Mouse (Mus musculus): ENCODE measurements around the gene Ap2b1. TPM values are rescaled to one million over a fixed set of nuclear protein-coding genes. Genes with fewer than 3 reads are reported as not detected.
A peak's percentile ranks its signal among the peaks of the same experiment; 100 is the strongest.

Gene Ap2b1
- polyA plus RNA-seq, 1 experiment from 2014 or later: 154 TPM

DNA sequence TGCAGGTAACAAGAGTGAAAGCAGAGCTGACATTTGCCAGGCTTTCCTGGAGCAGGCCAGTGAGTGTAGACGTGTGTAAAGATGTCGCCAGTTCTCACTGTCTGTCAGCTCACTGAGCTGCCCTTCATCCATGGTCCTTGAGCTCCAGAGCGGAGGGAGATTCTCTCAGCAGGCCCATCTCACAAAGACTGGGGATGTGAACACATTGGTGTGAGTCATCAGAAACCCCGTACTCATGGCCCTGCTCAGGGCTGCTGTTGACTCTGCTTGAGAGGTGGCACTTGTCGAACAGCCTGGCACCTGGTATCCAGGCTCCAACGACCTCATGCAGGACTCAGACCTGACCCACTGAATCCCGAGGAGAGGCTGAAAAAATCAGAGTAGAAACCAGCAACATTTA lies 105.0 kb downstream of the Ap2b1 start:
- no peaks in the 10 kb centered on the region for H3K9me3 ChIP-seq (ENCODE audit: control insufficient read depth, low read length)
- no peak overlapping the region for H3K27ac ChIP-seq
- 89% methylated on average over 7 of the region's 7 CpGs for WGBS
- peaks cover 41% of the 10 kb centered on the region for H3K36me3 ChIP-seq (replicated peaks; ENCODE audit: control insufficient read depth, insufficient read depth)
- H3K27me3 ChIP-seq (ENCODE audit: control insufficient read depth, insufficient read depth, low read length): no peaks in the 10 kb centered on the region
- no peak overlapping the region for H3K4me2 ChIP-seq (replicated peaks)
- no peak overlapping the region for H3K4me3 ChIP-seq (replicated peaks; ENCODE audit: low read length)
- DNase-seq (ENCODE audit: low spot score) (no peak), ATAC-seq (ENCODE audit: low FRiP score) (no peak)
- H3K4me1 ChIP-seq (replicated peaks; ENCODE audit: control insufficient read depth, insufficient read depth, low read length): no peaks in the 10 kb centered on the region
- H3K9ac ChIP-seq: no peak overlapping the region

DNA sequence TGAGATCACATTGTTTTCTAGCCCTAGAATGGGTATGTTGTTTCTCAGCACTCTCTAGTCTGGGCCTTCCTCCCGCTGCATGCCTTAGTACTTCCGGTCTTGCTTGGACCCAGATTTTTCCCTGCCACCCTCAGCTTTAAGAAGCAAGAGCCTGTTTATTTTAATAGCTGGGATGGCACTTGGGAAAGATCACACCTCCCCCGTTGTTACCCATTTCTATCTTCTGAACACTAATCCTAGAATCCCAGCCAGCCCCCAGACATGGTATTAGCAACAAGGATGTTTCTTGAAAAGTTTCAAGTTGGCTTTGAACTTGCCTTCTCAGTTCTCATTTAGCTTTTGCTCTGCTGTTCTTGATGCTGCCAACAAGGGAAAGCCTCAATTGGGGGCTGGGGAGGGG lies 107.6 kb downstream of the Ap2b1 start:
- 66% methylated on average over 3 of the region's 3 CpGs for WGBS
- Histone ChIP-seq H3K4me1 (replicated peaks; ENCODE audit: control insufficient read depth, insufficient read depth, low read length) (peaks cover 12% of the 10 kb centered on the region; the same call in 1 of the 2 replicates), H3K4me2 (replicated peaks) (no peak overlapping the region)

DNA sequence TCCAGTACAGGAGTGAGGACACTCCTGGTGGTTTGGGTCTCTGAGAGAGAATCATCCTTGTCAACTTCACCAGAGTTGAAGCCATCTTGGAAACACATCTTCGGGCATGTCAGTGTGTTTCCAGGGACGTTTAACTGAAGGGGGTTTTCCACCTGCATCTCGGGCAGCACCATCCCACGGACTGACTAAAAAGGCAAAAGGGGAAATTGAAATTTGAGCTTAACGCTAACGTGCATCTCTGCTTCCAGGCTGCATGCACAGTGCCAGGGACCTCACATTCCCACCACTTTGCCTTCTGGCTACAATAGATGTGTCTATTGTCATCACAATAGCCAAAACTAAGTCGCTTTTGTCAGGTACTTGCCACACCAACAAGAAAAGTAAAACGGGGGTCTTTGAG lies 109.4 kb downstream of the Ap2b1 start:
- no peaks in the 10 kb centered on the region for H3K9me3 ChIP-seq (ENCODE audit: control insufficient read depth, low read length)
- H3K27me3 ChIP-seq (ENCODE audit: control insufficient read depth, insufficient read depth, low read length): no peaks in the 10 kb centered on the region
- no peak overlapping the region for H3K9ac ChIP-seq
- H3K4me2 ChIP-seq (replicated peaks): no peak overlapping the region
- 39% methylated on average over 8 of the region's 8 CpGs for WGBS
- no peak overlapping the region for H3K27ac ChIP-seq
- DNase-seq (ENCODE audit: low spot score): no peak
- H3K36me3 ChIP-seq (replicated peaks; ENCODE audit: control insufficient read depth, insufficient read depth): peaks cover 8% of the 10 kb centered on the region
- no peak overlapping the region for H3K4me3 ChIP-seq (replicated peaks; ENCODE audit: low read length)
- H3K4me1 ChIP-seq (replicated peaks; ENCODE audit: control insufficient read depth, insufficient read depth, low read length): peaks cover 12% of the 10 kb centered on the region; the same call in 1 of the 2 replicates
- ATAC-seq (ENCODE audit: low FRiP score): no peak

More for the DNA sequence above, 107.6 kb downstream of the Ap2b1 start:
- peaks cover 22% of the 10 kb centered on the region for H3K36me3 ChIP-seq (replicated peaks; ENCODE audit: control insufficient read depth, insufficient read depth)
- no peak overlapping the region for H3K4me3 ChIP-seq (replicated peaks; ENCODE audit: low read length)
- ATAC-seq (ENCODE audit: low FRiP score) (no peak), DNase-seq (ENCODE audit: low spot score) (no peak)
- no peaks in the 10 kb centered on the region for H3K9me3 ChIP-seq (ENCODE audit: control insufficient read depth, low read length)
- H3K9ac ChIP-seq: no peak overlapping the region
- H3K27me3 ChIP-seq (ENCODE audit: control insufficient read depth, insufficient read depth, low read length): no peaks in the 10 kb centered on the region
- H3K27ac ChIP-seq: no peak overlapping the region

DNA sequence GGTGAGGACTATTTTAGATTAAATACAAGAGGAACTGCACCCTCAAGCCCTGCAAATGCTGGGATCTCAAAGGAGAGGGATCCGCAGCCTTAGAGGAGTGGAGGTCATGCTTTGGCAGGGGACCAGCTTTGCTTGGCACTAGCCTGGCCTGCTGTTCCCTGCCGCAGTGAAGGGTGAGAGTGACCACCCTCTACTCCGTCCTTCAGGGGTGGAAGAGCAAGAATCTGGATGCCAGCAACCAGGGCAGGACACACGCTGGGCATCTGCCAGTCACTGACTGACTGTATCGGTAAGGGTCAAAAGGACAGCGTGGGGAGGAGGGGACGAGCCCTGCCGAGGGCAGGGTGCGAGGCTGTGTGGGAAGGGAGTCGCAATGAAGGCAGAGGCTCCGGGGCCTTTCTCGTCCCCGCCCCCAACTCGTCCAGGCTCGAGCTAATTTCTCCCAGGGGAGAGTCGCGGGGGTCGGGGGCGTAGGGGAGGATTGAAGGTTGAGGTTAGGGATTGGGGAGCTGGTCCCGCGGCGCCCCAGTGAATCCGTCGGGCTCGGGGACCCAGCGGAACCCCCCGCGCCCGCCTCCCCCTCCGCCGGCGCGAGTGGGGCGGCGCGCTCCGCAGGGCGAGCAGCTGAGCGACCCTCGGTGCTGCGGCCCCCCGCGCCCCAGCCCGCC lies 110.4 kb downstream of the Ap2b1 start, which contains the start of gene Rasl10b:
Gene Rasl10b (plus strand): TSS at position 51 of the 668 bp plus-strand sequence.
- 1% methylated on average over 23 of the region's 44 CpGs for WGBS
- DNase-seq (ENCODE audit: low spot score) (peak; percentile 66), ATAC-seq (ENCODE audit: low FRiP score) (peak; percentile 81)
- Histone ChIP-seq H3K27me3 (ENCODE audit: control insufficient read depth, insufficient read depth, low read length) (no peaks in the 10 kb centered on the region), H3K4me3 (replicated peaks; ENCODE audit: low read length) (peak within 1 kb of the TSS; percentile 77), H3K4me2 (replicated peaks) (peak within 1 kb of the TSS; percentile 69), H3K9ac (peak within 1 kb of the TSS; percentile 89), H3K9me3 (ENCODE audit: control insufficient read depth, low read length) (no peaks in the 10 kb centered on the region), H3K36me3 (replicated peaks; ENCODE audit: control insufficient read depth, insufficient read depth) (no peaks in the 10 kb centered on the region), H3K4me1 (replicated peaks; ENCODE audit: control insufficient read depth, insufficient read depth, low read length) (peaks cover 12% of the 10 kb centered on the region; the same call in 1 of the 2 replicates), H3K27ac (peak within 1 kb of the TSS; percentile 49; the same call in 1 of the 2 replicates)

DNA sequence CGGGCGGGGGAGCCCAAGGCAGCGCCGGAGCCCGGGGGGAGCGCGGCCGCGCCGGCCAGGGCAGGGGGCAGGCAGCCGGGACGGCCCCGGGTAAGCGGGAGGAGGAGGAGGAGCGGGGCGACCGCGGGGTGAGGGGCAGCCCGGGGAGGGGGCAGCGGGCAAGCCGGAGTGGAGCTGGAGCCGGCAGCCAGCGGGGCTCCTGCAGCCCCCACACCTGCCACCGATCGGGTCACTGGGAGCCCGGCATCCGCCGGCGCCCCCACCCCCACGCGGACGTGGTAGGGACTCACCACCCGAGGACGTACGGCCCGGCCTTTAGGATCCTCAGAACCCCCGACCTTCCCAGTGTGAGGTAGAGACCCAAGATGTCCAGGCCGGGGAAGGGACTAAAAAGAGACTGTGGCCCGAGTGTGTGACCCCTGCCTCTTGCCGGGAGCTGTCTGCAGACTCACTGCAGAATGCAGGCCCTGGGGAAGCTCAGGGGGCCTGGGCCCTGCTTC lies 111.0 kb downstream of the Ap2b1 start:
- 1% methylated on average over 38 of the region's 40 CpGs for WGBS
- H3K9me3 ChIP-seq (ENCODE audit: control insufficient read depth, low read length): no peaks in the 10 kb centered on the region

DNA sequence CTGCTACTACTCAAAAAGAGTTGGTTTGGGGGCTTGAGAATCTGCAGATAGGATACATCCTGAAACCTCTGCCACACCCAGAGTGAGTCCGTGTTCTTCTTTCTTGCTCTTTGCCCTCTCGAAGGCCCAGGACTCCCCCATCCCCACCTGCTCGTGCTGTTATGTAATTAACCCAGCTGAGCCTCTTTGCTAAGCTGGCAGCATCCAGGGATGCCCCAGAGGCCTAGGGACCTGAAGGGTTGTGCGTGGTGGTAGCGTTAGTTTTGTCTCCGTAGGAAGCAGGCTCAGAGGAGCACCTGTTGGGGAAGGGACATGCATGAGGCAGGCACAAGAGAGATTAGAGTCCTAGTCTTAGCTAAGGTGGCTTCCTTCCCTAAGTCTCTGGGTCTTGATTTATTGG lies 111.7 kb downstream of the Ap2b1 start:
- Histone ChIP-seq H3K4me1 (replicated peaks; ENCODE audit: control insufficient read depth, insufficient read depth, low read length) (peaks cover 12% of the 10 kb centered on the region; the same call in 1 of the 2 replicates), H3K4me2 (replicated peaks) (peak overlapping the region; percentile 69), H3K9ac (peak overlapping the region; percentile 89), H3K27ac (no peak overlapping the region), H3K36me3 (replicated peaks; ENCODE audit: control insufficient read depth, insufficient read depth) (no peaks in the 10 kb centered on the region), H3K27me3 (ENCODE audit: control insufficient read depth, insufficient read depth, low read length) (no peaks in the 10 kb centered on the region), H3K4me3 (replicated peaks; ENCODE audit: low read length) (peak overlapping the region; percentile 77), H3K9me3 (ENCODE audit: control insufficient read depth, low read length) (no peaks in the 10 kb centered on the region)
- WGBS: 19% methylated on average over 6 of the region's 6 CpGs
- ATAC-seq (ENCODE audit: low FRiP score) (no peak), DNase-seq (ENCODE audit: low spot score) (no peak)

More for the DNA sequence above, 111.0 kb downstream of the Ap2b1 start:
- H3K4me2 ChIP-seq (replicated peaks): peak overlapping the region; percentile 69
- H3K27ac ChIP-seq: peak overlapping the region; percentile 49; the same call in 1 of the 2 replicates
- peak overlapping the region; percentile 77 for H3K4me3 ChIP-seq (replicated peaks; ENCODE audit: low read length)
- peaks cover 12% of the 10 kb centered on the region; the same call in 1 of the 2 replicates for H3K4me1 ChIP-seq (replicated peaks; ENCODE audit: control insufficient read depth, insufficient read depth, low read length)
- H3K36me3 ChIP-seq (replicated peaks; ENCODE audit: control insufficient read depth, insufficient read depth): no peaks in the 10 kb centered on the region
- no peaks in the 10 kb centered on the region for H3K27me3 ChIP-seq (ENCODE audit: control insufficient read depth, insufficient read depth, low read length)
- no peak for DNase-seq (ENCODE audit: low spot score)
- peak overlapping the region; percentile 89 for H3K9ac ChIP-seq
- ATAC-seq (ENCODE audit: low FRiP score): peak; percentile 59

DNA sequence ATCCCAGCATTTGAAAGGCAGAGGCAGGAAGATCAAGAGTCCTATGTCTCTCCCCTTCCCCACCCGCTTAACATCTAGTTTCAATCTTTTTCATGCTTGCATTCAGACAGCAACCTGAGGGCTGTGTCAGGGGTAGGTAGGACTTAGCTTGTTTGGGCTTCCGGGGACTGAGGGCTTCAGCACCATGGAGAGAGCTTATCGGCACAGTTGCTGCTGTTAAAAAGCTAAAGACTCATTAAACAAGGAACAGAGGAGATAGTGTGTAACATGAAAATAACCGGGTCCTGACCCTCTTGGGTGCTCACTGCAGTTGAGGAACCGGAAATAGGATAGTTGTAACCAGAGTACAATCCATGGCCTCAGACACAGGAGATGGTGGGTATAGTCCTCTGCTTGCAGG lies 118.3 kb downstream of the Ap2b1 start:
- no peaks in the 10 kb centered on the region for H3K9me3 ChIP-seq (ENCODE audit: control insufficient read depth, low read length)
- H3K27me3 ChIP-seq (ENCODE audit: control insufficient read depth, insufficient read depth, low read length): peaks cover 26% of the 10 kb centered on the region
- no peak for ATAC-seq (ENCODE audit: low FRiP score)
- no peak overlapping the region for H3K27ac ChIP-seq
- no peak overlapping the region for H3K4me2 ChIP-seq (replicated peaks)
- no peak overlapping the region for H3K4me3 ChIP-seq (replicated peaks; ENCODE audit: low read length)
- peak; percentile 56 for DNase-seq (ENCODE audit: low spot score)
- H3K4me1 ChIP-seq (replicated peaks; ENCODE audit: control insufficient read depth, insufficient read depth, low read length): no peaks in the 10 kb centered on the region; the same call in 1 of the 2 replicates
- 21% methylated on average over 5 of the region's 5 CpGs for WGBS
- no peak overlapping the region for H3K9ac ChIP-seq
- no peaks in the 10 kb centered on the region for H3K36me3 ChIP-seq (replicated peaks; ENCODE audit: control insufficient read depth, insufficient read depth)

DNA sequence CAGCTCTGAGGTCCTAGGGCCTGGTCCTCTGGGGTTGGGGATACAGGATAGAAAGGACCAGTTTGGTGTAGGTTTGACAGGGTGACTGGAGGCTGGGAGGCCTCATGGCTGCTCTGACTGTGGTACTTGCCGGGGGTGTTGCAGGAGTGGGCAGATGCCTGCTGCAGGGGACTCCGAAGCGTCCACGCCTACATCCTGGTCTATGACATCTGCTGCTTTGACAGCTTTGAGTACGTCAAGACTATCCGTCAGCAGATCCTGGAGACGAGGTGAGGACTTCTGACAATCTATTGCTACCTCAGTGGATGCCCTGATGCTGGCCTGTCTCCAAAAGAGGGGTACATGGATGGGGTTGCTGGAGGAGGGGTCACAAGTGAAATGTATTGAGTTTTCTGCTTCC lies 118.9 kb downstream of the Ap2b1 start:
- Histone ChIP-seq H3K4me3 (replicated peaks; ENCODE audit: low read length) (no peak overlapping the region), H3K9ac (no peak overlapping the region), H3K4me2 (replicated peaks) (no peak overlapping the region), H3K27me3 (ENCODE audit: control insufficient read depth, insufficient read depth, low read length) (peaks cover 26% of the 10 kb centered on the region), H3K9me3 (ENCODE audit: control insufficient read depth, low read length) (no peaks in the 10 kb centered on the region), H3K27ac (no peak overlapping the region), H3K36me3 (replicated peaks; ENCODE audit: control insufficient read depth, insufficient read depth) (no peaks in the 10 kb centered on the region), H3K4me1 (replicated peaks; ENCODE audit: control insufficient read depth, insufficient read depth, low read length) (no peaks in the 10 kb centered on the region; the same call in 1 of the 2 replicates)
- ATAC-seq (ENCODE audit: low FRiP score) (no peak), DNase-seq (ENCODE audit: low spot score) (no peak)
- 84% methylated on average over 7 of the region's 7 CpGs for WGBS

DNA sequence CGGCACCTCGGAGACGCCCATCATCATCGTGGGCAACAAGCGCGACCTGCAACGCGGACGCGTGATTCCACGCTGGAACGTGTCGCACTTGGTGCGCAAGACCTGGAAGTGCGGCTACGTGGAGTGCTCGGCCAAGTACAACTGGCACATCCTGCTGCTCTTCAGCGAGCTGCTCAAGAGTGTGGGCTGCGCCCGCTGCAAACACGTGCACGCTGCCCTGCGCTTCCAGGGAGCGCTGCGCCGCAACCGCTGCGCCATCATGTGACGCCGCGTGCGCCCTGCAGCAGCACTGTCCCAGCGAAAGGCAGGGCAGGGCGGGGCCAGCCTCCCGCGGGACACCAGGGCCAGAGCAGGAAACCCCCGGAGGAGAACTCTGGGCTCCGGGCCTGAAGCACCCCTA lies 119.7 kb downstream of the Ap2b1 start:
- DNase-seq (ENCODE audit: low spot score) (no peak), ATAC-seq (ENCODE audit: low FRiP score) (peak; percentile 49)
- Histone ChIP-seq H3K9ac (no peak overlapping the region), H3K27ac (no peak overlapping the region), H3K36me3 (replicated peaks; ENCODE audit: control insufficient read depth, insufficient read depth) (no peaks in the 10 kb centered on the region), H3K4me1 (replicated peaks; ENCODE audit: control insufficient read depth, insufficient read depth, low read length) (no peaks in the 10 kb centered on the region; the same call in 1 of the 2 replicates), H3K27me3 (ENCODE audit: control insufficient read depth, insufficient read depth, low read length) (peaks cover 26% of the 10 kb centered on the region), H3K4me3 (replicated peaks; ENCODE audit: low read length) (peak overlapping the region; percentile 12; the same call in 1 of the 2 replicates), H3K9me3 (ENCODE audit: control insufficient read depth, low read length) (no peaks in the 10 kb centered on the region), H3K4me2 (replicated peaks) (peak overlapping the region; percentile 41)
- WGBS: 9% methylated on average over 38 of the region's 38 CpGs

Data from hindbrain, embryonic 14.5 days (tissue).